Mouse (Mus musculus): ENCODE data around the gene Tmem98. TPM values are rescaled to one million over a fixed set of nuclear protein-coding genes. Genes with fewer than 3 reads are reported as not detected.

Tmem98 gene
- polyA plus RNA-seq, 1 experiment = 0.92 TPM

- Histone ChIP-seq H3K27ac (ENCODE audit: control insufficient read depth, insufficient read depth, low read depth, low read length, poor library complexity) (no peak overlapping the region; the same call in 1 of the 2 replicates), H3K4me1 (ENCODE audit: control insufficient read depth, insufficient read depth, low read length) (no peaks in the 10 kb centered on the region; the same call in 1 of the 2 replicates), H3K4me3 (replicated peaks; ENCODE audit: control insufficient read depth, low read depth, low read length) (no peak overlapping the region)
- WGBS = 95% methylated on average over 2 of the region's 2 CpGs
- no peak for TF ChIP-seq POLR2A (IDR thresholded peaks at IDR 0.05; ENCODE audit: borderline replicate concordance, control insufficient read depth, low read depth, low read length)
- TF ChIP-seq CTCF (IDR thresholded peaks at IDR 0.05; ENCODE audit: control insufficient read depth, insufficient read depth, low read length) = no peak
Observed at GRCm38 (mm10) chr11:80781535-80781934, 28.4 kb upstream of the Tmem98 start.

- H3K27ac ChIP-seq (ENCODE audit: control insufficient read depth, insufficient read depth, low read depth, low read length, poor library complexity) = peak overlapping the region; percentile 54; the same call in 1 of the 2 replicates
- 49% methylated on average over 7 of the region's 7 CpGs for WGBS
- H3K4me1 ChIP-seq (ENCODE audit: control insufficient read depth, insufficient read depth, low read length) = no peaks in the 10 kb centered on the region; the same call in 1 of the 2 replicates
Observed at GRCm38 (mm10) chr11:80783460-80783859, 26.5 kb upstream of the Tmem98 start.

GRCm38 (mm10) chr11:80784294-80784743 is 25.7 kb upstream of the Tmem98 start:
- no peaks in the 10 kb centered on the region; the same call in 1 of the 2 replicates for H3K4me1 ChIP-seq (ENCODE audit: control insufficient read depth, insufficient read depth, low read length)
- 42% methylated on average over 3 of the region's 3 CpGs for WGBS
- peak overlapping the region; percentile 78 for H3K27ac ChIP-seq (ENCODE audit: control insufficient read depth, insufficient read depth, low read depth, low read length, poor library complexity)
- TF ChIP-seq CTCF (IDR thresholded peaks at IDR 0.05; ENCODE audit: control insufficient read depth, insufficient read depth, low read length) = no peak
- TF ChIP-seq POLR2A (IDR thresholded peaks at IDR 0.05; ENCODE audit: borderline replicate concordance, control insufficient read depth, low read depth, low read length) = no peak
- no peak overlapping the region for H3K4me3 ChIP-seq (replicated peaks; ENCODE audit: control insufficient read depth, low read depth, low read length)

More at GRCm38 (mm10) chr11:80783460-80783859, 26.5 kb upstream of the Tmem98 start:
- no peak overlapping the region for H3K4me3 ChIP-seq (replicated peaks; ENCODE audit: control insufficient read depth, low read depth, low read length)
- TF ChIP-seq POLR2A (IDR thresholded peaks at IDR 0.05; ENCODE audit: borderline replicate concordance, control insufficient read depth, low read depth, low read length) (no peak), CTCF (IDR thresholded peaks at IDR 0.05; ENCODE audit: control insufficient read depth, insufficient read depth, low read length) (no peak)

GRCm38 (mm10) chr11:80785672-80786071 is 24.3 kb upstream of the Tmem98 start:
- H3K4me1 ChIP-seq (ENCODE audit: control insufficient read depth, insufficient read depth, low read length) = no peaks in the 10 kb centered on the region; the same call in 1 of the 2 replicates
- 26% methylated on average over 5 of the region's 5 CpGs for WGBS
- TF ChIP-seq POLR2A (IDR thresholded peaks at IDR 0.05; ENCODE audit: borderline replicate concordance, control insufficient read depth, low read depth, low read length) = no peak
- no peak for TF ChIP-seq CTCF (IDR thresholded peaks at IDR 0.05; ENCODE audit: control insufficient read depth, insufficient read depth, low read length)
- no peak overlapping the region for H3K4me3 ChIP-seq (replicated peaks; ENCODE audit: control insufficient read depth, low read depth, low read length)
- no peak overlapping the region for H3K27ac ChIP-seq (ENCODE audit: control insufficient read depth, insufficient read depth, low read depth, low read length, poor library complexity)

GRCm38 (mm10) chr11:80789647-80790240 is 20.2 kb upstream of the Tmem98 start:
- TF ChIP-seq CTCF (IDR thresholded peaks at IDR 0.05; ENCODE audit: control insufficient read depth, insufficient read depth, low read length) (no peak), POLR2A (IDR thresholded peaks at IDR 0.05; ENCODE audit: borderline replicate concordance, control insufficient read depth, low read depth, low read length) (no peak)
- no peak overlapping the region for H3K4me3 ChIP-seq (replicated peaks; ENCODE audit: control insufficient read depth, low read depth, low read length)
- H3K27ac ChIP-seq (ENCODE audit: control insufficient read depth, insufficient read depth, low read depth, low read length, poor library complexity) = no peak overlapping the region
- WGBS = 74% methylated on average over 7 of the region's 7 CpGs
- no peaks in the 10 kb centered on the region; the same call in 1 of the 2 replicates for H3K4me1 ChIP-seq (ENCODE audit: control insufficient read depth, insufficient read depth, low read length)

GRCm38 (mm10) chr11:80790413-80790812 is 19.6 kb upstream of the Tmem98 start:
- WGBS = 81% methylated on average over 3 of the region's 3 CpGs
- Histone ChIP-seq H3K27ac (ENCODE audit: control insufficient read depth, insufficient read depth, low read depth, low read length, poor library complexity) (no peak overlapping the region), H3K4me3 (replicated peaks; ENCODE audit: control insufficient read depth, low read depth, low read length) (no peak overlapping the region), H3K4me1 (ENCODE audit: control insufficient read depth, insufficient read depth, low read length) (no peaks in the 10 kb centered on the region; the same call in 1 of the 2 replicates)
- TF ChIP-seq CTCF (IDR thresholded peaks at IDR 0.05; ENCODE audit: control insufficient read depth, insufficient read depth, low read length) = no peak
- TF ChIP-seq POLR2A (IDR thresholded peaks at IDR 0.05; ENCODE audit: borderline replicate concordance, control insufficient read depth, low read depth, low read length) = no peak

- TF ChIP-seq POLR2A (IDR thresholded peaks at IDR 0.05; ENCODE audit: borderline replicate concordance, control insufficient read depth, low read depth, low read length) (no peak), CTCF (IDR thresholded peaks at IDR 0.05; ENCODE audit: control insufficient read depth, insufficient read depth, low read length) (no peak)
- Histone ChIP-seq H3K4me1 (ENCODE audit: control insufficient read depth, insufficient read depth, low read length) (no peaks in the 10 kb centered on the region; the same call in 1 of the 2 replicates), H3K27ac (ENCODE audit: control insufficient read depth, insufficient read depth, low read depth, low read length, poor library complexity) (no peak overlapping the region), H3K4me3 (replicated peaks; ENCODE audit: control insufficient read depth, low read depth, low read length) (no peak overlapping the region)
- 30% methylated on average over 3 of the region's 3 CpGs for WGBS
Observed at GRCm38 (mm10) chr11:80791677-80792432, 18.1 kb upstream of the Tmem98 start.

GRCm38 (mm10) chr11:80793386-80793785 is 16.6 kb upstream of the Tmem98 start:
- 57% methylated on average over 4 of the region's 4 CpGs for WGBS
- Histone ChIP-seq H3K27ac (ENCODE audit: control insufficient read depth, insufficient read depth, low read depth, low read length, poor library complexity) (peak overlapping the region; percentile 23; the same call in 1 of the 2 replicates), H3K4me3 (replicated peaks; ENCODE audit: control insufficient read depth, low read depth, low read length) (no peak overlapping the region), H3K4me1 (ENCODE audit: control insufficient read depth, insufficient read depth, low read length) (no peaks in the 10 kb centered on the region; the same call in 1 of the 2 replicates)
- TF ChIP-seq CTCF (IDR thresholded peaks at IDR 0.05; ENCODE audit: control insufficient read depth, insufficient read depth, low read length) = no peak
- no peak for TF ChIP-seq POLR2A (IDR thresholded peaks at IDR 0.05; ENCODE audit: borderline replicate concordance, control insufficient read depth, low read depth, low read length)

Measured in bone marrow, adult 2 months (tissue).